Mouse (Mus musculus) right cerebral cortex, adult 2 months (tissue): ENCODE results near the gene Ush2a.
A peak's percentile ranks its signal among the peaks of the same experiment; 100 is the strongest.

Experiments used
- DNase-seq, 2 experiments: peaks; one replicate each; pipeline ENCODE4 v3.0.0; 2021 to 2022; ENCODE audit warnings: low spot score in 2 of 2

The Ush2a gene

DNA sequence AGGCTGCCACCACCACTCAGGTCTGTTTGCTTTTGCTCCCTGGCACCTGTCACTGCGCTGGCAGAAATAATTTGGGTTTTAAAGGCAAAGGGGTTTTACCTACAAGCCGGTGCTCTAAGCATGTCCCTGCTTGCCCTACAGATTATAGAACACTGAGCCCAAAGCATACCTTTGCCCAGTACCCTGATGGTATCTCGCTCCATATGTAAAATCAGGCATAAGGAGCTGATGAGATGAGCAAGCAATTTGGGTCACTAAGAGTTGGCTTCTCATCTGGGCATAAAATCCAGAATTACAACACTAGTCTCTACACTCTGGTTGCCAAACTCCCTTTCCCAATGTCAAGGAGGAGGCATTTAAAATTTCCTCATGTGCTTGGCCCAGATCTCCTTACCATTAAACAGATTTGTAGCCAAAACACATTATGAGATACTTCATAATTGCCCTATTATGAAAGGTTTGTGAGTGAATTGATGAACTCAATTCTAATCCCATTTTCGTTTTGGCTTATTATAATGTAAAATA lies 616.8 kb downstream of the Ush2a start:
- DNase-seq = no peak

GRCm38 (mm10) chr1:188896906-188897551 lies 635.2 kb downstream of the Ush2a start:
- DNase-seq = no peak

- peak; percentile 3 for DNase-seq
These were observed 642.3 kb downstream of the Ush2a start for GRCm38 (mm10) chr1:188904091-188904490.

GRCm38 (mm10) chr1:188906175-188906574 lies 644.4 kb downstream of the Ush2a start:
- DNase-seq = no peak

DNA sequence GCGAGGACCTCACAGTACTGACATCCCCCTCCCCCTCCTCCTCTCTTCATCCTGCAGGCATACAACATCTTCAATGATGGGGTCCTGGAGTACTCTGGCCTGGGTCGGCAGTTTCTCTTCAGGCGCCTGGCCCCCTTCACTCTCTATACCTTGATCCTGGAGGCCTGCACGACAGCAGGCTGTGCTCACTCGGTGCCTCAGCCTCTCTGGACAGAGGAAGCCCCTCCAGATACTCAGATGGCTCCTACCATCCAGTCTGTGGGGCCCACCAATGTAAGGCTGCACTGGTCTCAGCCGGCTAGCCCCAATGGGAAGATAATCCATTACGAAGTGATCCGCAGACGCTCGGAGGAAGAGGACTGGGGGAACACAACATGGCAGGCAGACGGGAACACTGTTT lies 648.8 kb downstream of the Ush2a start:
- no peak for DNase-seq

DNA sequence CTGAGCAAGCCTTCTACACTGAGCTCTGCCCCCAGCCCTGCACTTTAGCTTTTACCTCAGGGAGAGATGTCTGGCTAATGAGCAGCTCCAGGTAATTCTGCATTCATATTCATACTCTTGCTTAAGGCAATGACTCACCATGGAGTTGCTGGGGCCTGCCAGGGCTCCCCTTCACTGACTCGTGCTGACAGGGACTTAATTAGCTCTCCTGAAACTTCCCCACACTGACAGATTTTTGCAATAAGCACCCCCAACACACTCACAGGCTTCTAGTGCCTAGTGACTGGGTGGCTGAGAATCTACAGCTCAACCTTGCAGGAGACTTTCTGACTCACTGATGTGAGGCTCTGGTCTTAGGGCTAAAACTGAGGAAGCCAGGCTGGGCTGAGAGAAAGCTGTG lies 658.1 kb downstream of the Ush2a start:
- DNase-seq = peak in 1 of 2 experiments; percentile 6

GRCm38 (mm10) chr1:188937246-188937780 lies 675.5 kb downstream of the Ush2a start:
- DNase-seq = no peak

DNA sequence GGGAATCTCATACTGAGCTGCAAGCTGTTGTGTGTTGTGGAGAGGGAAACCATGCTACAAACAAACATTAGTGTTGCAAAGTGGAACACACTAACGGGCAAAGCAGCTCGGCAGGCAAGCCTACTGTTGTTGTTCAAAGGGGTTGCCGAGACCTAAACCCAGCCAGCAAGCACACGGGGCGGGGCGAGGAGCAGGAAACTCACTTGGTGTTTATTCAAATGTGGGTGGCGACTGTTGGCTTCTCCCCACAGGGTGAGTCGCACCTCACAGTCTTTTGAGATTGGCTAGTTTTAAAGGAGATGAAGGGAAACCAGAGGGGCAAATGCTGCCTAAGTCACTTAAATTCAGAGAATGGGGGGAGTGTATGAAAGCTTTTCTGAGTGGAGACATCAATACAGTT lies 683.5 kb downstream of the Ush2a start:
- DNase-seq = no peak

- DNase-seq = no peak
These were observed 685.0 kb downstream of the Ush2a start for GRCm38 (mm10) chr1:188946849-188947248.

- peak in 1 of 2 experiments; percentile 13 for DNase-seq
These were observed 686.0 kb downstream of the Ush2a start for GRCm38 (mm10) chr1:188947794-188948193.

GRCm38 (mm10) chr1:188948276-188948675 lies 686.5 kb downstream of the Ush2a start:
- DNase-seq = no peak

- no peak for DNase-seq
These were observed 689.3 kb downstream of the Ush2a start for GRCm38 (mm10) chr1:188951091-188951490.

- DNase-seq = no peak
These were observed 690.7 kb downstream of the Ush2a start for GRCm38 (mm10) chr1:188952501-188952900.

DNA sequence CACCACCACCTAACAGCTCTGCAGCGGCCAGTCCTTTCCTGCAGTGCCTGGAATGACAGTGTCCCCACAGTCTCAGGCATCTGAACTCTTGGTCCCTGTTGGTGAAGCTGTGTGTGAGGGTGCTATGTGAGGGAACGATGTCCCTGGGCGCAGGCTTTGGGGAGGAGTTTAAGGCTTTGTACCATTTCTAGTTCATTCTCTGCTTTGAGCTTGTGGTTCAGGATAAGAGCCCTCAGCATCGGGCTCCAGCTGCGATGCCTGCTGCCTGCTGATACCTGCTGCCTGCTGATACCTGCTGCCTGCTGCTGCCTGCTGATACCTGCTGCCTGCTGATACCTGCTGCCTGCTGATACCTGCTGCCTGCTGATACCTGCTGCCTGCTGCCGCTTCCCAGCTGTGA lies 711.3 kb downstream of the Ush2a start:
- DNase-seq = no peak

GRCm38 (mm10) chr1:188973926-188974325 lies 712.1 kb downstream of the Ush2a start:
- no peak for DNase-seq

- DNase-seq = peak; percentile 68 to 69
These were observed 718.2 kb downstream of the Ush2a start for GRCm38 (mm10) chr1:188980050-188980449.

- peak; percentile 52 to 59 for DNase-seq
These were observed 731.4 kb downstream of the Ush2a start for GRCm38 (mm10) chr1:188993218-188993617.

DNA sequence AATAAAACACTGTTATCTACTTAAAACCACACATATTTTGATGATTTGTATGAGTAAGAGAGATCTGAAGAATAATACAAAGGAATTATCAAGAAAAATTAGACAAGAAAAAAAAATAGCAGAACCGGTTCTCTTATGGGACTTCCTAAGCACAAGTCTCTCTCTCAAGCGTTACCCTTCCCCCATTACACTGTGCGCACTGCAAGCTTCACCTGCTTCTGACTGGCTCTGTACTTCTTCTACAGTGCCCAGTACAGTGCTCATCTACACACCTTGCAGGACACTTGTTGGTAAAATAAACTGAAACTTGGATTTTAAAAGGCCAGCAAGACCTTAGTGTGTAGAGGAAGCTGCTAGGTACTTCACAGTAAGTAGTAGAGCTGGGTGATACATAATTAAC lies 736.1 kb downstream of the Ush2a start:
- DNase-seq = no peak

DNA sequence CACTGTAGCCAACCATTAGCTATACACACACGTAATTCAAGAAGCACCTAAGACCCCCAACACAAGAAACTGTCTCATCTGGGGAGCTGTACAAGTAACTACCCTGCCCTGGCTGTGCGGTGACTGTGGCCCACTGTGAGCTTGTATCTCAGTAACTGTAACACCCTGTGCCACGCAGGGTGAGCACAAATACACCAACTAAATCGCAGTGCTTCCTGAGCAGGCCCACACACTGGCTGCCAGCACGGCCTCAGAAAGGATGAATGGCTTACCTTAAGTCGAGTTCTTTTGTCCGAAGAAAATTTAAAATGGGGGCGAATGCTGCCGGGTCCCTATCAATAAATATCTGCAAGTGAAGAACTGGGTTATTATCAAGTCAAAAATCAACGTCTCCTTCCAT lies 738.2 kb downstream of the Ush2a start:
- DNase-seq = no peak

- no peak for DNase-seq
These were observed 740.0 kb downstream of the Ush2a start for GRCm38 (mm10) chr1:189001815-189002214.

GRCm38 (mm10) chr1:189004774-189005173 lies 743.0 kb downstream of the Ush2a start:
- no peak for DNase-seq

- DNase-seq = no peak
These were observed 744.4 kb downstream of the Ush2a start for GRCm38 (mm10) chr1:189006267-189006666.

DNA sequence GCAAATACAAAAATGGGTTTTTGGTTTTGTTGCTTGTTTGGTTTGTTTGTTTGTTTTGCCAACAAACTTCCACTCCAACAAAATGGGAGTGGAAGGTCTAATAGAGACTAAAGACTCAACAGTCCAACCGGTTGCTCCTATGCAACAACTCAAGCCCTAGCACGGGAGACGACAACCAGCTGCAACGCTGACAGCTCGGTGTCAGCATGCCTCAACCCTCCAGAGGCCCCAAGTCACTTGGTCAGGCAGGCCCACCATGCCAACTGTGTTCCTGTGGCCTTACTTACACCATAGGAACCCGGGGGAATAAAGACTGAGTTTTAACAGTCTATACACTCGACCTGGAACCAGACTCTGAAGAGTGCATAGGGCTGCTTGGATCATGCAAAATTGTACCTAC lies 745.0 kb downstream of the Ush2a start:
- DNase-seq = no peak
